Mouse (Mus musculus): ENCODE measurements at regions not wholly inside any gene's neighbourhood (a gene's known extent, or its start where the extent isn't known, plus 50 kb on each side); places are given as distances from the start of the nearest gene placed in this dataset.
A peak's percentile ranks its signal among the peaks of the same experiment; 100 is the strongest.

GRCm38 (mm10) chr9:31998488-31999280, 85.4 kb upstream of the Barx2 start:
- Histone ChIP-seq H3K9ac (replicated peaks; ENCODE audit: low read length) (no peak overlapping the region), H3K9me3 (replicated peaks; ENCODE audit: control insufficient read depth, low read length) (no peaks in the 10 kb centered on the region), H3K4me3 (ENCODE audit: low read depth, low read length) (no peak overlapping the region), H3K27ac (replicated peaks; ENCODE audit: low read depth, low read length) (no peak overlapping the region), H3K27me3 (ENCODE audit: control insufficient read depth, insufficient read depth, low read length) (no peaks in the 10 kb centered on the region), H3K36me3 (replicated peaks; ENCODE audit: control insufficient read depth, insufficient read depth, low read depth, low read length) (no peaks in the 10 kb centered on the region), H3K4me1 (ENCODE audit: control insufficient read depth, insufficient read depth, low read length) (no peaks in the 10 kb centered on the region), H3K4me2 (ENCODE audit: low read depth, low read length) (no peak overlapping the region)
- WGBS = 83% methylated on average over 4 of the region's 4 CpGs
- ATAC-seq (replicated peaks; ENCODE audit: insufficient number of reproducible peaks, low FRiP score, low TSS enrichment, low read depth) = no peak
- DNase-seq (ENCODE audit: low spot score) = no peak

GRCm38 (mm10) chr9:31999760-32000159, 86.5 kb upstream of the Barx2 start:
- WGBS = 90% methylated on average over 1 of the region's 1 CpGs
- no peak overlapping the region for H3K4me3 ChIP-seq (ENCODE audit: low read depth, low read length)
- ATAC-seq (replicated peaks; ENCODE audit: insufficient number of reproducible peaks, low FRiP score, low TSS enrichment, low read depth) = no peak
- no peak overlapping the region for H3K27ac ChIP-seq (replicated peaks; ENCODE audit: low read depth, low read length)
- no peaks in the 10 kb centered on the region for H3K9me3 ChIP-seq (replicated peaks; ENCODE audit: control insufficient read depth, low read length)
- no peaks in the 10 kb centered on the region for H3K27me3 ChIP-seq (ENCODE audit: control insufficient read depth, insufficient read depth, low read length)
- H3K4me2 ChIP-seq (ENCODE audit: low read depth, low read length) = no peak overlapping the region
- no peaks in the 10 kb centered on the region for H3K36me3 ChIP-seq (replicated peaks; ENCODE audit: control insufficient read depth, insufficient read depth, low read depth, low read length)
- no peaks in the 10 kb centered on the region for H3K4me1 ChIP-seq (ENCODE audit: control insufficient read depth, insufficient read depth, low read length)
- DNase-seq (ENCODE audit: low spot score) = no peak
- H3K9ac ChIP-seq (replicated peaks; ENCODE audit: low read length) = no peak overlapping the region

- no peak overlapping the region for H3K4me2 ChIP-seq (ENCODE audit: low read depth, low read length)
- no peaks in the 10 kb centered on the region for H3K4me1 ChIP-seq (ENCODE audit: control insufficient read depth, insufficient read depth, low read length)
- no peaks in the 10 kb centered on the region for H3K27me3 ChIP-seq (ENCODE audit: control insufficient read depth, insufficient read depth, low read length)
- no peak for ATAC-seq (replicated peaks; ENCODE audit: insufficient number of reproducible peaks, low FRiP score, low TSS enrichment, low read depth)
- H3K9me3 ChIP-seq (replicated peaks; ENCODE audit: control insufficient read depth, low read length) = no peaks in the 10 kb centered on the region
- H3K4me3 ChIP-seq (ENCODE audit: low read depth, low read length) = no peak overlapping the region
- H3K36me3 ChIP-seq (replicated peaks; ENCODE audit: control insufficient read depth, insufficient read depth, low read depth, low read length) = no peaks in the 10 kb centered on the region
- no peak overlapping the region for H3K9ac ChIP-seq (replicated peaks; ENCODE audit: low read length)
- no peak for DNase-seq (ENCODE audit: low spot score)
- 78% methylated on average over 4 of the region's 4 CpGs for WGBS
- H3K27ac ChIP-seq (replicated peaks; ENCODE audit: low read depth, low read length) = no peak overlapping the region
Measured at GRCm38 (mm10) chr9:32002924-32003323, 89.7 kb upstream of the Barx2 start.

GRCm38 (mm10) chr9:32003730-32004129, 90.5 kb upstream of the Barx2 start:
- no peak overlapping the region for H3K27ac ChIP-seq (replicated peaks; ENCODE audit: low read depth, low read length)
- no peaks in the 10 kb centered on the region for H3K9me3 ChIP-seq (replicated peaks; ENCODE audit: control insufficient read depth, low read length)
- H3K36me3 ChIP-seq (replicated peaks; ENCODE audit: control insufficient read depth, insufficient read depth, low read depth, low read length) = no peaks in the 10 kb centered on the region
- H3K4me3 ChIP-seq (ENCODE audit: low read depth, low read length) = no peak overlapping the region
- H3K4me1 ChIP-seq (ENCODE audit: control insufficient read depth, insufficient read depth, low read length) = no peaks in the 10 kb centered on the region
- no peak overlapping the region for H3K9ac ChIP-seq (replicated peaks; ENCODE audit: low read length)
- no peak for ATAC-seq (replicated peaks; ENCODE audit: insufficient number of reproducible peaks, low FRiP score, low TSS enrichment, low read depth)
- WGBS = 90% methylated on average over 7 of the region's 7 CpGs
- no peak overlapping the region for H3K4me2 ChIP-seq (ENCODE audit: low read depth, low read length)
- H3K27me3 ChIP-seq (ENCODE audit: control insufficient read depth, insufficient read depth, low read length) = no peaks in the 10 kb centered on the region
- DNase-seq (ENCODE audit: low spot score) = no peak

GRCm38 (mm10) chr9:32005348-32005747, 92.1 kb upstream of the Barx2 start:
- no peaks in the 10 kb centered on the region for H3K27me3 ChIP-seq (ENCODE audit: control insufficient read depth, insufficient read depth, low read length)
- H3K4me3 ChIP-seq (ENCODE audit: low read depth, low read length) = no peak overlapping the region
- 70% methylated on average over 9 of the region's 9 CpGs for WGBS
- no peaks in the 10 kb centered on the region for H3K9me3 ChIP-seq (replicated peaks; ENCODE audit: control insufficient read depth, low read length)
- ATAC-seq (replicated peaks; ENCODE audit: insufficient number of reproducible peaks, low FRiP score, low TSS enrichment, low read depth) (no peak), DNase-seq (ENCODE audit: low spot score) (no peak)
- H3K4me2 ChIP-seq (ENCODE audit: low read depth, low read length) = no peak overlapping the region
- no peak overlapping the region for H3K9ac ChIP-seq (replicated peaks; ENCODE audit: low read length)
- H3K36me3 ChIP-seq (replicated peaks; ENCODE audit: control insufficient read depth, insufficient read depth, low read depth, low read length) = no peaks in the 10 kb centered on the region
- H3K27ac ChIP-seq (replicated peaks; ENCODE audit: low read depth, low read length) = no peak overlapping the region
- no peaks in the 10 kb centered on the region for H3K4me1 ChIP-seq (ENCODE audit: control insufficient read depth, insufficient read depth, low read length)

GRCm38 (mm10) chr9:32006350-32006749, 93.1 kb upstream of the Barx2 start:
- Histone ChIP-seq H3K4me3 (ENCODE audit: low read depth, low read length) (no peak overlapping the region), H3K9ac (replicated peaks; ENCODE audit: low read length) (no peak overlapping the region), H3K27me3 (ENCODE audit: control insufficient read depth, insufficient read depth, low read length) (no peaks in the 10 kb centered on the region), H3K27ac (replicated peaks; ENCODE audit: low read depth, low read length) (no peak overlapping the region), H3K9me3 (replicated peaks; ENCODE audit: control insufficient read depth, low read length) (no peaks in the 10 kb centered on the region), H3K36me3 (replicated peaks; ENCODE audit: control insufficient read depth, insufficient read depth, low read depth, low read length) (no peaks in the 10 kb centered on the region), H3K4me1 (ENCODE audit: control insufficient read depth, insufficient read depth, low read length) (no peaks in the 10 kb centered on the region), H3K4me2 (ENCODE audit: low read depth, low read length) (no peak overlapping the region)
- ATAC-seq (replicated peaks; ENCODE audit: insufficient number of reproducible peaks, low FRiP score, low TSS enrichment, low read depth) (no peak), DNase-seq (ENCODE audit: low spot score) (no peak)
- WGBS = 78% methylated on average over 4 of the region's 4 CpGs

- Histone ChIP-seq H3K4me2 (ENCODE audit: low read depth, low read length) (no peak overlapping the region), H3K4me1 (ENCODE audit: control insufficient read depth, insufficient read depth, low read length) (no peaks in the 10 kb centered on the region), H3K9me3 (replicated peaks; ENCODE audit: control insufficient read depth, low read length) (no peaks in the 10 kb centered on the region), H3K27me3 (ENCODE audit: control insufficient read depth, insufficient read depth, low read length) (no peaks in the 10 kb centered on the region), H3K27ac (replicated peaks; ENCODE audit: low read depth, low read length) (no peak overlapping the region), H3K4me3 (ENCODE audit: low read depth, low read length) (no peak overlapping the region), H3K36me3 (replicated peaks; ENCODE audit: control insufficient read depth, insufficient read depth, low read depth, low read length) (no peaks in the 10 kb centered on the region), H3K9ac (replicated peaks; ENCODE audit: low read length) (no peak overlapping the region)
- WGBS = 51% methylated on average over 11 of the region's 11 CpGs
- DNase-seq (ENCODE audit: low spot score) (peak; percentile 69), ATAC-seq (replicated peaks; ENCODE audit: insufficient number of reproducible peaks, low FRiP score, low TSS enrichment, low read depth) (0 out of 2 replicates have a peak, but pooled peaks have one; percentile 44)
Measured at GRCm38 (mm10) chr9:32010953-32011770, 97.9 kb upstream of the Barx2 start.

- no peak overlapping the region for H3K4me2 ChIP-seq (ENCODE audit: low read depth, low read length)
- H3K9me3 ChIP-seq (replicated peaks; ENCODE audit: control insufficient read depth, low read length) = no peaks in the 10 kb centered on the region
- WGBS = 39% methylated on average over 4 of the region's 4 CpGs
Measured at GRCm38 (mm10) chr9:32016286-32016685, 99.7 kb upstream of the Arhgap32 start.

More at GRCm38 (mm10) chr9:32016286-32016685, 99.7 kb upstream of the Arhgap32 start:
- Histone ChIP-seq H3K4me3 (ENCODE audit: low read depth, low read length) (no peak overlapping the region), H3K36me3 (replicated peaks; ENCODE audit: control insufficient read depth, insufficient read depth, low read depth, low read length) (no peaks in the 10 kb centered on the region), H3K9ac (replicated peaks; ENCODE audit: low read length) (no peak overlapping the region), H3K4me1 (ENCODE audit: control insufficient read depth, insufficient read depth, low read length) (no peaks in the 10 kb centered on the region), H3K27me3 (ENCODE audit: control insufficient read depth, insufficient read depth, low read length) (no peaks in the 10 kb centered on the region), H3K27ac (replicated peaks; ENCODE audit: low read depth, low read length) (no peak overlapping the region)
- ATAC-seq (replicated peaks; ENCODE audit: insufficient number of reproducible peaks, low FRiP score, low TSS enrichment, low read depth) (no peak), DNase-seq (ENCODE audit: low spot score) (no peak)
